Mouse (Mus musculus): ENCODE measurements at regions not wholly inside any gene's neighbourhood (a gene's known extent, or its start where the extent isn't known, plus 50 kb on each side); places are given as distances from the start of the nearest gene placed in this dataset.

- 81% methylated on average over 4 of the region's 4 CpGs for WGBS
- no peak overlapping the region for H3K9ac ChIP-seq (ENCODE audit: low read length)
Measured at GRCm38 (mm10) chr3:56483370-56483769, 299.9 kb upstream of the Nbea start.

GRCm38 (mm10) chr3:56479529-56479928 is 296.0 kb upstream of the Nbea start:
- Histone ChIP-seq H3K4me1 (replicated peaks; ENCODE audit: control insufficient read depth, insufficient read depth, low read length) (no peaks in the 10 kb centered on the region), H3K9ac (ENCODE audit: low read length) (no peak overlapping the region), H3K9me3 (ENCODE audit: control insufficient read depth, low read length) (no peaks in the 10 kb centered on the region), H3K4me3 (ENCODE audit: low read length) (no peak overlapping the region), H3K36me3 (ENCODE audit: control insufficient read depth, insufficient read depth, low read length) (no peaks in the 10 kb centered on the region), H3K27ac (ENCODE audit: low read length) (no peak overlapping the region), H3K4me2 (ENCODE audit: low read depth, low read length) (no peak overlapping the region), H3K27me3 (ENCODE audit: control insufficient read depth, insufficient read depth, low read depth, low read length) (no peaks in the 10 kb centered on the region)
- no peak for ATAC-seq (ENCODE audit: low read depth)
- WGBS = 92% methylated on average over 1 of the region's 1 CpGs

More at GRCm38 (mm10) chr3:56483370-56483769, 299.9 kb upstream of the Nbea start:
- H3K4me1 ChIP-seq (replicated peaks; ENCODE audit: control insufficient read depth, insufficient read depth, low read length) = no peaks in the 10 kb centered on the region
- no peak overlapping the region for H3K4me2 ChIP-seq (ENCODE audit: low read depth, low read length)
- no peak for ATAC-seq (ENCODE audit: low read depth)
- H3K27ac ChIP-seq (ENCODE audit: low read length) = no peak overlapping the region
- H3K36me3 ChIP-seq (ENCODE audit: control insufficient read depth, insufficient read depth, low read length) = no peaks in the 10 kb centered on the region
- no peak overlapping the region for H3K4me3 ChIP-seq (ENCODE audit: low read length)
- no peaks in the 10 kb centered on the region for H3K9me3 ChIP-seq (ENCODE audit: control insufficient read depth, low read length)
- no peaks in the 10 kb centered on the region for H3K27me3 ChIP-seq (ENCODE audit: control insufficient read depth, insufficient read depth, low read depth, low read length)

DNA sequence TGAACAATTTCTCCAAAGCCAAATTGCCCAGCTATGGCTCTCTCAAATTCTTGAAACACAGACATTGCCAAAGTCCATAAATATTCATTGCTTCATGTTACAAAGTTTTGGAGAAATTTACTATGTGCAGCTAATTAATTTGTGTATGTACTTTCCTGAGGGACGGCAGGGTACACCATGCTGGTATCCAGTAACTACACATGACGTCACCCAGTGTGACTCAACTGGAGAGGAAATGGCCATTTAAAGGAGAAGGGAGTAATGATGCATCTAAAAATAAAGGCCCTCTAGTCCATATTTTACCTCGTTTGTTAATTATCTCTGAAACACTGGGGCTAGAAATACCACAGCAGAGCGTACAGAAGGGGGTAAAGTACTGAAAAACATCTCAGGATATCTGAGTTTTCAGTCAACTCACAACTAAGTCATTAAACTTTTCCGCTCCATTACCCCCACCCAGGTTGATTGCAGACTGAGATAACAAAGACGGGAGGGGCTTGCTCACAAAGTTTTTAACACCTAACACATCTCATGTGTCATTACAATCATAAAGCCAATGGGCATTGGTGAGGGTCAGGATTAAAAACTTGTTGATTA is 295.1 kb upstream of the Nbea start:
- Histone ChIP-seq H3K27me3 (ENCODE audit: control insufficient read depth, insufficient read depth, low read depth, low read length) (no peaks in the 10 kb centered on the region), H3K27ac (ENCODE audit: low read length) (no peak overlapping the region), H3K9ac (ENCODE audit: low read length) (no peak overlapping the region), H3K9me3 (ENCODE audit: control insufficient read depth, low read length) (no peaks in the 10 kb centered on the region), H3K4me2 (ENCODE audit: low read depth, low read length) (no peak overlapping the region), H3K36me3 (ENCODE audit: control insufficient read depth, insufficient read depth, low read length) (no peaks in the 10 kb centered on the region), H3K4me3 (ENCODE audit: low read length) (no peak overlapping the region), H3K4me1 (replicated peaks; ENCODE audit: control insufficient read depth, insufficient read depth, low read length) (no peaks in the 10 kb centered on the region)
- WGBS = 72% methylated on average over 6 of the region's 6 CpGs
- ATAC-seq (ENCODE audit: low read depth) = no peak

DNA sequence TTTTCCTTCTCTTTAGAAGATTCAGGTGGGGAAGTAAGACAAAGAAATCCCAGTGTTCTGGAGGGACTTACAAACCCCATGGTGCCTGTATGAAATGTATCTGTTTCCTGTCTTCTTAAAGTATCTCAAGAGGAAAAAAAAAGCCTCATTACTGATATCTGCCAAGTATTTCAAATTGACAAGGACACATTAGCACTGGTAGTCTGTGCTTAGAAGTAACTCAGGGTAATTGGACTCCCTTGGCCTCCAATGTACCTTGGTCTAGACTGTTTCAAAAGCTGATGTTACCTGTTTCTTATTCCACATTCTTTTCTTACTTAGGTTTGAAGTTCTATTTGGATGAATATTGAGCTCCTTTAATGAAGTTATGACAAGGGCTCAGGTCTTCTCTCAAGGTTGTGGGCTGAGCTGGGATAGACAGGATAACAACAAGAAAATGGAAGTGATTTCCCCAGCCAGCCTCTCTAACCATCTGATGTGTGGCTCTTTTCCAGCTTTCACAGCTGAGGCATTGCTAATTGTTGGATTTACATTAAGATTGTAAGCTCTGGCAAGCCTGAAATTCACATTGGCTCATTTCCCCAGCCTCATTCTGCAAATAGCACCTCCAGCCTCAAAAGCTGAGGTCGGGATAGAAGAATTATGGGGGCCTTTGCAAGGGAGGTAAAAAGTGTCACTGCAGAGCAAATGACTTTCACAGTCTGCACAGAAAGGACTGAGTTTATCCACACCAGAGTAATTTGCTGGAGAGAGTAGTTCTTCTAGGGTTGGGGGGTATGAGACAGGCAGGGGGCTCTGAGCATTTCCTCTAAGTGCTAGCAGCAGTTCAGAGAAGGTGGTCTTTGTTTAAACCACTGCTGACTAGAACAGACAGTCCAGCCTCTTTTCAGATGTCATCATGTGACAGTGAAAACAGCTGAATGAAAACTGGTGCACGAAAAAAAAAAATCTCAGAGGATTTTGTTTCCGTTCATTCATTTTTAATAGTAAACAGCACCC is 292.3 kb upstream of the Nbea start:
- Histone ChIP-seq H3K4me2 (ENCODE audit: low read depth, low read length) (no peak overlapping the region), H3K27ac (ENCODE audit: low read length) (no peak overlapping the region), H3K9ac (ENCODE audit: low read length) (no peak overlapping the region), H3K27me3 (ENCODE audit: control insufficient read depth, insufficient read depth, low read depth, low read length) (no peaks in the 10 kb centered on the region), H3K9me3 (ENCODE audit: control insufficient read depth, low read length) (no peaks in the 10 kb centered on the region), H3K4me3 (ENCODE audit: low read length) (no peak overlapping the region), H3K36me3 (ENCODE audit: control insufficient read depth, insufficient read depth, low read length) (no peaks in the 10 kb centered on the region), H3K4me1 (replicated peaks; ENCODE audit: control insufficient read depth, insufficient read depth, low read length) (no peaks in the 10 kb centered on the region)
- WGBS = 40% methylated on average over 3 of the region's 3 CpGs
- ATAC-seq (ENCODE audit: low read depth) = no peak

- Histone ChIP-seq H3K4me3 (ENCODE audit: low read length) (no peak overlapping the region), H3K4me1 (replicated peaks; ENCODE audit: control insufficient read depth, insufficient read depth, low read length) (no peaks in the 10 kb centered on the region), H3K27me3 (ENCODE audit: control insufficient read depth, insufficient read depth, low read depth, low read length) (no peaks in the 10 kb centered on the region), H3K27ac (ENCODE audit: low read length) (no peak overlapping the region), H3K36me3 (ENCODE audit: control insufficient read depth, insufficient read depth, low read length) (no peaks in the 10 kb centered on the region), H3K4me2 (ENCODE audit: low read depth, low read length) (no peak overlapping the region), H3K9ac (ENCODE audit: low read length) (no peak overlapping the region), H3K9me3 (ENCODE audit: control insufficient read depth, low read length) (no peaks in the 10 kb centered on the region)
- ATAC-seq (ENCODE audit: low read depth) = no peak
- 75% methylated on average over 6 of the region's 6 CpGs for WGBS
Measured at GRCm38 (mm10) chr3:56472651-56473050, 289.1 kb upstream of the Nbea start.

- H3K4me1 ChIP-seq (replicated peaks; ENCODE audit: control insufficient read depth, insufficient read depth, low read length) = no peaks in the 10 kb centered on the region
- WGBS = 79% methylated on average over 5 of the region's 5 CpGs
- H3K4me2 ChIP-seq (ENCODE audit: low read depth, low read length) = no peak overlapping the region
- H3K27ac ChIP-seq (ENCODE audit: low read length) = no peak overlapping the region
- no peaks in the 10 kb centered on the region for H3K9me3 ChIP-seq (ENCODE audit: control insufficient read depth, low read length)
- no peaks in the 10 kb centered on the region for H3K36me3 ChIP-seq (ENCODE audit: control insufficient read depth, insufficient read depth, low read length)
- no peak for ATAC-seq (ENCODE audit: low read depth)
- no peak overlapping the region for H3K4me3 ChIP-seq (ENCODE audit: low read length)
- H3K9ac ChIP-seq (ENCODE audit: low read length) = no peak overlapping the region
- no peaks in the 10 kb centered on the region for H3K27me3 ChIP-seq (ENCODE audit: control insufficient read depth, insufficient read depth, low read depth, low read length)
Measured at GRCm38 (mm10) chr3:56471823-56472222, 288.3 kb upstream of the Nbea start.

- no peaks in the 10 kb centered on the region for H3K27me3 ChIP-seq (ENCODE audit: control insufficient read depth, insufficient read depth, low read depth, low read length)
- no peak overlapping the region for H3K9ac ChIP-seq (ENCODE audit: low read length)
- no peaks in the 10 kb centered on the region for H3K36me3 ChIP-seq (ENCODE audit: control insufficient read depth, insufficient read depth, low read length)
- H3K4me3 ChIP-seq (ENCODE audit: low read length) = no peak overlapping the region
- no peaks in the 10 kb centered on the region for H3K9me3 ChIP-seq (ENCODE audit: control insufficient read depth, low read length)
- H3K4me2 ChIP-seq (ENCODE audit: low read depth, low read length) = no peak overlapping the region
- no peaks in the 10 kb centered on the region for H3K4me1 ChIP-seq (replicated peaks; ENCODE audit: control insufficient read depth, insufficient read depth, low read length)
- 37% methylated on average over 1 of the region's 1 CpGs for WGBS
- H3K27ac ChIP-seq (ENCODE audit: low read length) = no peak overlapping the region
- no peak for ATAC-seq (ENCODE audit: low read depth)
Measured at GRCm38 (mm10) chr3:56471185-56471584, 287.7 kb upstream of the Nbea start.

- no peaks in the 10 kb centered on the region for H3K4me1 ChIP-seq (replicated peaks; ENCODE audit: control insufficient read depth, insufficient read depth, low read length)
- no peaks in the 10 kb centered on the region for H3K27me3 ChIP-seq (ENCODE audit: control insufficient read depth, insufficient read depth, low read depth, low read length)
- H3K4me2 ChIP-seq (ENCODE audit: low read depth, low read length) = no peak overlapping the region
- H3K9me3 ChIP-seq (ENCODE audit: control insufficient read depth, low read length) = no peaks in the 10 kb centered on the region
- no peak overlapping the region for H3K4me3 ChIP-seq (ENCODE audit: low read length)
- no peak for ATAC-seq (ENCODE audit: low read depth)
- WGBS = 43% methylated on average over 4 of the region's 4 CpGs
- H3K36me3 ChIP-seq (ENCODE audit: control insufficient read depth, insufficient read depth, low read length) = no peaks in the 10 kb centered on the region
- H3K27ac ChIP-seq (ENCODE audit: low read length) = no peak overlapping the region
- H3K9ac ChIP-seq (ENCODE audit: low read length) = no peak overlapping the region
Measured at GRCm38 (mm10) chr3:56457625-56458024, 274.1 kb upstream of the Nbea start.

- Histone ChIP-seq H3K4me1 (replicated peaks; ENCODE audit: control insufficient read depth, insufficient read depth, low read length) (no peaks in the 10 kb centered on the region), H3K9ac (ENCODE audit: low read length) (no peak overlapping the region), H3K27ac (ENCODE audit: low read length) (no peak overlapping the region), H3K4me3 (ENCODE audit: low read length) (no peak overlapping the region), H3K9me3 (ENCODE audit: control insufficient read depth, low read length) (no peaks in the 10 kb centered on the region), H3K36me3 (ENCODE audit: control insufficient read depth, insufficient read depth, low read length) (no peaks in the 10 kb centered on the region), H3K27me3 (ENCODE audit: control insufficient read depth, insufficient read depth, low read depth, low read length) (no peaks in the 10 kb centered on the region), H3K4me2 (ENCODE audit: low read depth, low read length) (no peak overlapping the region)
- no peak for ATAC-seq (ENCODE audit: low read depth)
- 72% methylated on average over 6 of the region's 6 CpGs for WGBS
Measured at GRCm38 (mm10) chr3:56456317-56456716, 272.8 kb upstream of the Nbea start.
